Comparison of ENCODE assay signal across 18 mouse cellular contexts in the genomic region with DNA sequence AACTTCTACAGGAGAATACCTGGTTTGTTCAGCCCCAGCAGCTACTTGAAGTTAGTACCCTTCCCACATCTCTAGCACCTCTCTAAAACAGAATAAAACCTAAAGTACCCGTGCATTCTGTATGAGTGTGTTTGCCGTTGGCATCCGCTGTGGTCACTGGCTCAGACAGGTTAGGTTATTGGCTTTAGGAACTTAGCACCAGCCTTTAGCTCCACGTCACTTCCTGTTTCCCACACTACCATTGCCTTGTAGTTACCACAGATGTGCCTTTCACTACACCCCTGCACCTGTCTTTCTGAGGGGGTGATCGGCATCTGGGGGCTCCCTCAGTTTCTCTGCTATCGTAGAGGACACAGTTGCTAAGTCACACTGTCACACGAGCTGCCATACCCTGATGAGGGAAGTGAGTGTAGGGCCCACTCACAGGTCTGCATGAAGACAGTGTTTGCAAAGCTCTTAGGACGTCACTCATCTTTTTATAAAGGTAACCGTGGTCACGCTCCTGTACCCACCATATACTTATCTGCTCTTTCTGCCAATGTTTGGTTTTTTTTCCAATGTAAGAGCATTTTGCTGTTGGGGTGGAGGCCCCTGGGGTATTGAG. TPM values are rescaled to one million over a fixed set of nuclear protein-coding genes. Genes with fewer than 3 reads are reported as not detected.
DNase-seq lines count a peak whose midpoint lies in the region; ATAC-seq lines count a peak whose summit lies in the region.
"Had no signal": no experiment of that assay in that cellular context is flagged by ENCODE, and none has a peak within 500 bp of the region (broad histone marks: within the 10 kb centered on the region; RNA-seq: fewer than 3 reads in every experiment).

No protein-coding gene starts in this region.

- DNase-seq in heart, postnatal 36 days = no peak
- DNase-seq in CD4-positive, CD25-positive, alpha-beta regulatory T cell, adult 2 months (ENCODE audit: low read depth, low spot score) = peak; percentile 60
- peak; percentile 90 for DNase-seq in thymus, postnatal 0 days (ENCODE audit: low spot score)
- no peak for DNase-seq in ovary, postnatal 10 days (ENCODE audit: low spot score)
- DNase-seq in embryonic facial prominence, embryonic 10.5 days (ENCODE audit: low spot score) = no peak
- DNase-seq: cerebellum, postnatal 14 days; lung, postnatal 14 days had no signal

- 0 out of 2 replicates have a peak overlapping the region, but pooled peaks have one; percentile 5 for H3K9ac ChIP-seq in heart, embryonic 13.5 days
- no peak overlapping the region for H3K9ac ChIP-seq in liver, embryonic 16.5 days (ENCODE audit: low read depth, low read length)
- H3K9ac ChIP-seq: embryonic facial prominence, embryonic 13.5 days; forebrain, embryonic 13.5 days; hindbrain, embryonic 15.5 days; limb, embryonic 12.5 days; midbrain, embryonic 13.5 days; neural tube, embryonic 13.5 days had no signal

- H3K9me3 ChIP-seq in heart, embryonic 13.5 days = no peaks in the 10 kb centered on the region
- no peaks in the 10 kb centered on the region for H3K9me3 ChIP-seq in liver, embryonic 16.5 days (replicated peaks; ENCODE audit: control insufficient read depth, low read length)
- no peaks in the 10 kb centered on the region for H3K9me3 ChIP-seq in embryonic facial prominence, embryonic 10.5 days
- H3K9me3 ChIP-seq: embryonic facial prominence, embryonic 13.5 days; forebrain, embryonic 13.5 days; heart, embryonic 10.5 days; hindbrain, embryonic 15.5 days; limb, embryonic 12.5 days; midbrain, embryonic 13.5 days; neural tube, embryonic 13.5 days had no signal

- 89% methylated on average over 10 of the region's 10 CpGs for WGBS in heart, embryonic 13.5 days
- 23% methylated on average over 10 of the region's 10 CpGs for WGBS in liver, embryonic 16.5 days (ENCODE audit: insufficient replicate concordance)
- 92% methylated on average over 10 of the region's 10 CpGs for WGBS in embryonic facial prominence, embryonic 10.5 days

- H3K27ac ChIP-seq in heart, embryonic 13.5 days (replicated peaks) = no peak overlapping the region
- H3K27ac ChIP-seq in liver, embryonic 16.5 days (ENCODE audit: low read length) = 0 out of 2 replicates have a peak overlapping the region, but pooled peaks have one; percentile 17
- no peak overlapping the region for H3K27ac ChIP-seq in embryonic facial prominence, embryonic 10.5 days (replicated peaks)
- H3K27ac ChIP-seq: embryonic facial prominence, embryonic 13.5 days; forebrain, embryonic 13.5 days; heart, embryonic 10.5 days; hindbrain, embryonic 15.5 days; kidney, postnatal 0 days; limb, embryonic 12.5 days; midbrain, embryonic 13.5 days; neural tube, embryonic 13.5 days had no signal

- ATAC-seq in heart, embryonic 13.5 days (ENCODE audit: extremely low read depth, insufficient number of reproducible peaks, low FRiP score, low TSS enrichment) = no peak
- ATAC-seq in liver, embryonic 16.5 days (ENCODE audit: low read depth) = no peak
- ATAC-seq in erythroblast, adult 5-6 weeks (replicated peaks; ENCODE audit: low FRiP score, poor library complexity, severe bottlenecking) = no peak
- ATAC-seq: forebrain, embryonic 13.5 days; midbrain, embryonic 13.5 days had no signal

- intact Hi-C loops in heart, postnatal 36 days (cut with DNase I) = no loop called here

- no peak overlapping the region for H3K4me2 ChIP-seq in heart, embryonic 13.5 days
- no peak overlapping the region for H3K4me2 ChIP-seq in liver, embryonic 16.5 days (ENCODE audit: low read depth, low read length)
- H3K4me2 ChIP-seq: embryonic facial prominence, embryonic 13.5 days; forebrain, embryonic 13.5 days; hindbrain, embryonic 15.5 days; limb, embryonic 12.5 days; midbrain, embryonic 13.5 days; neural tube, embryonic 13.5 days had no signal

- H3K27me3 ChIP-seq in heart, embryonic 13.5 days (replicated peaks) = no peaks in the 10 kb centered on the region
- no peaks in the 10 kb centered on the region for H3K27me3 ChIP-seq in liver, embryonic 16.5 days (ENCODE audit: control insufficient read depth, insufficient read depth, low read depth, low read length)
- H3K27me3 ChIP-seq in embryonic facial prominence, embryonic 10.5 days (replicated peaks; ENCODE audit: low read depth, poor library complexity, severe bottlenecking) = no peaks in the 10 kb centered on the region
- H3K27me3 ChIP-seq: embryonic facial prominence, embryonic 13.5 days; forebrain, embryonic 13.5 days; hindbrain, embryonic 15.5 days; limb, embryonic 12.5 days; midbrain, embryonic 13.5 days; neural tube, embryonic 13.5 days had no signal

- H3K4me1 ChIP-seq in heart, embryonic 13.5 days = peaks cover 47% of the 10 kb centered on the region
- peaks cover 11% of the 10 kb centered on the region for H3K4me1 ChIP-seq in liver, embryonic 16.5 days (ENCODE audit: control insufficient read depth, low read depth, low read length)
- peaks cover 7% of the 10 kb centered on the region; the same call in 1 of the 2 replicates for H3K4me1 ChIP-seq in embryonic facial prominence, embryonic 10.5 days
- H3K4me1 ChIP-seq: embryonic facial prominence, embryonic 13.5 days; forebrain, embryonic 13.5 days; hindbrain, embryonic 15.5 days; limb, embryonic 12.5 days; midbrain, embryonic 13.5 days had no signal

- peaks cover 66% of the 10 kb centered on the region for H3K36me3 ChIP-seq in heart, embryonic 13.5 days
- peaks cover 48% of the 10 kb centered on the region for H3K36me3 ChIP-seq in liver, embryonic 16.5 days (ENCODE audit: control insufficient read depth, insufficient read depth)
- H3K36me3 ChIP-seq in embryonic facial prominence, embryonic 10.5 days (replicated peaks) = peaks cover 69% of the 10 kb centered on the region

- no peak overlapping the region for H3K4me3 ChIP-seq in heart, embryonic 13.5 days
- no peak overlapping the region for H3K4me3 ChIP-seq in liver, embryonic 16.5 days (ENCODE audit: low read depth, low read length)
- no peak overlapping the region for H3K4me3 ChIP-seq in embryonic facial prominence, embryonic 10.5 days
- H3K4me3 ChIP-seq: embryonic facial prominence, embryonic 13.5 days; forebrain, embryonic 13.5 days; heart, embryonic 10.5 days; hindbrain, embryonic 15.5 days; limb, embryonic 12.5 days; midbrain, embryonic 13.5 days; neural tube, embryonic 13.5 days had no signal

RNA-seq across cellular contexts. Expression of gene Poll, which starts 32.3 kb away (rescaled TPM):
- polyA plus RNA-seq in heart, embryonic 13.5 days (2015; fragmentation: Nextera tagmentation; extraction: Ambion mirVana) = 13.2 and 15.6 TPM in 2 replicates
- 10 to 100 TPM in 1 of 2 experiments, 1 to 10 TPM in 1; 9.8 to 11.4 TPM for total RNA-seq in heart, postnatal 36 days (2021)
- polyA plus RNA-seq in liver, embryonic 16.5 days (2015; fragmentation: Nextera tagmentation; extraction: Ambion mirVana) = 5.1 and 5.4 TPM in 2 replicates
- polyA plus RNA-seq in thymus, postnatal 0 days (2015; fragmentation: Nextera tagmentation; extraction: Ambion mirVana) = 5.1 and 5.7 TPM in 2 replicates
- total RNA-seq in erythroblast, adult 5-6 weeks (2015; ENCODE audit: low replicate concordance) = 1.3 TPM in 1 of 2 replicates, not detected in the other
- 1.5 and 2.3 TPM in 2 replicates for total RNA-seq in erythroblast, adult 5-6 weeks (2017; ENCODE audit: low replicate concordance)
- 23.3 and 23.8 TPM in 2 replicates for polyA plus RNA-seq in embryonic facial prominence, embryonic 10.5 days (2016; fragmentation: Nextera tagmentation; extraction: Ambion mirVana)

RNA-seq across cellular contexts. Expression of gene Gm17018, which starts 32.4 kb away (rescaled TPM):
- 27.7 and 31.1 TPM in 2 replicates for polyA plus RNA-seq in heart, embryonic 13.5 days (2015; fragmentation: Nextera tagmentation; extraction: Ambion mirVana)
- 10 to 100 TPM; 17.6 to 21.5 TPM for total RNA-seq in heart, postnatal 36 days (2021)
- 10.1 and 10.2 TPM in 2 replicates for polyA plus RNA-seq in liver, embryonic 16.5 days (2015; fragmentation: Nextera tagmentation; extraction: Ambion mirVana)
- 49.5 and 54.3 TPM in 2 replicates for polyA plus RNA-seq in thymus, postnatal 0 days (2015; fragmentation: Nextera tagmentation; extraction: Ambion mirVana)
- 1.2 and 5.6 TPM in 2 replicates for total RNA-seq in erythroblast, adult 5-6 weeks (2015; ENCODE audit: low replicate concordance)
- total RNA-seq in erythroblast, adult 5-6 weeks (2017; ENCODE audit: low replicate concordance) = 0.68 and 2.5 TPM in 2 replicates
- 50.3 and 50.8 TPM in 2 replicates for polyA plus RNA-seq in embryonic facial prominence, embryonic 10.5 days (2016; fragmentation: Nextera tagmentation; extraction: Ambion mirVana)

Comparison
In these comparisons a context has a peak if more than half of its experiments do, and no peak if none do; other contexts are left out.
1. DNase-seq: peak in CD4-positive, CD25-positive, alpha-beta regulatory T cell, adult 2 months (single experiment) and thymus, postnatal 0 days (single experiment); none in heart, postnatal 36 days (0 of 2), ovary, postnatal 10 days (single experiment) and embryonic facial prominence, embryonic 10.5 days (single experiment).